Mouse (Mus musculus) intestine, embryonic 15.5 days (tissue): Measurements from ENCODE around the gene Fam171a2. TPM values are rescaled to one million over a fixed set of nuclear protein-coding genes. Genes with fewer than 3 reads are reported as not detected.
"Not testable (repeated sequence)": the region's sequence is repeated elsewhere in the genome, so short reads cannot be mapped to it uniquely, and the experiment has no call there.

ENCODE experiments used
- ATAC-seq: fragments of 200-750 bp; cut with Nextera tagmentation; 2 replicates; pipeline ENCODE4 v1.8.0; 2017; ENCODE audit warnings: moderate TSS enrichment, moderate library complexity
- H3K27ac ChIP-seq: fragments of 300-500 bp; sonication (generic); 2 replicates; pipeline ENCODE4 v1.5.1; 2015; ENCODE audit warnings: mild to moderate bottlenecking, inconsistent platforms
- H3K27me3 ChIP-seq: fragments of 300-500 bp; sonication (generic); replicated peaks from 2 replicates; pipeline ENCODE4 v1.6.1; 2015; ENCODE audit warnings: inconsistent platforms
- H3K36me3 ChIP-seq: fragments of 300-500 bp; sonication (generic); 2 replicates; pipeline ENCODE4 v1.6.1; 2015; ENCODE audit warnings: inconsistent platforms
- H3K4me1 ChIP-seq: fragments of 300-500 bp; sonication (generic); replicated peaks from 2 replicates; pipeline ENCODE4 v1.6.1; 2015; ENCODE audit warnings: inconsistent platforms
- H3K4me2 ChIP-seq: fragments of 300-500 bp; sonication (generic); replicated peaks from 2 replicates; pipeline ENCODE4 v1.6.1; 2015; ENCODE audit warnings: mild to moderate bottlenecking, inconsistent platforms
- H3K4me3 ChIP-seq: fragments of 300-500 bp; sonication (generic); replicated peaks from 2 replicates; pipeline ENCODE4 v1.5.1; 2015; ENCODE audit warnings: inconsistent platforms
- H3K9ac ChIP-seq: fragments of 300-500 bp; sonication (generic); 2 replicates; pipeline ENCODE4 v1.6.1; 2015; ENCODE audit warnings: inconsistent platforms
- H3K9me3 ChIP-seq: fragments of 300-500 bp; sonication (generic); 2 replicates; pipeline ENCODE4 v1.6.1; 2016; ENCODE audit warnings: inconsistent platforms
- WGBS: fragments of 180-500 bp; shearing (Covaris S2); methylation state at CpG from one replicate; pipeline ENCODE4 v1.1.7; 2015; 5-methylcytosine and 5-hydroxymethylcytosine counted together
- polyA plus RNA-seq: library from polyadenylated mRNA; unstranded; fragments of >200 nt; fragmentation: Nextera tagmentation; extraction: Ambion mirVana; gene quantifications from 2 replicates; pipeline ENCODE4 v1.2.1, GENCODE M21; 2015

The Fam171a2 gene
- polyA plus RNA-seq, 1 experiment from 2014 or later: 3.2 TPM

GRCm38 (mm10) chr11:102393719-102394420 lies 53.6 kb downstream of the Fam171a2 start:
- no peak overlapping the region for H3K27ac ChIP-seq
- peak overlapping the region; percentile 87 for H3K4me2 ChIP-seq
- H3K9ac ChIP-seq: 0 out of 2 replicates have a peak overlapping the region, but pooled peaks have one; percentile 14
- ATAC-seq: peak; percentile 34
- H3K27me3 ChIP-seq: peaks cover 16% of the 10 kb centered on the region
- peaks cover 25% of the 10 kb centered on the region for H3K4me1 ChIP-seq
- H3K9me3 ChIP-seq: no peaks in the 10 kb centered on the region
- H3K4me3 ChIP-seq: peak overlapping the region; percentile 43
- WGBS: 9% methylated on average over 17 of the region's 17 CpGs
- H3K36me3 ChIP-seq: no peaks in the 10 kb centered on the region

DNA sequence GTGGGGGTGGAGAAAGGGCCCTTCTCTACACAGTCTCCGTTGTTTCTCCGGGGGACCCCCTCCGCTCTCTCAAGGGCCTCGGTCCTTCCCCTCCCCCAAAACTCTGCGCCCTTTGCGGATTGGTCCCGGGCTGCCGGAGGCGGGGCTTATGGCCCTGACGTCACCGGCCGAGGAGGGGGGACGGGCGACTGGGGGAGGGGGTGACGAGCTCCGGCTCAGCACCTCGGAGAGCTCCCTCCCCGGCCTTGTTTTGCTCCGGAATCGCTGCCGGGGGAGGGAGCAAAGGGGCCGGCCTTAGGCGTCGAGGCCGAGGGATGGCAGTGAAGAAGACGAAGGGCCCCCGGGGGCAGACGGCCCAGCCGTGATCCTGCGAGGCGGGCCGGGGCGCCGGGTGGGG lies 54.2 kb downstream of the Fam171a2 start, which contains the start of gene Rundc3a:
TSS of gene Rundc3a (plus strand) at position 166 of the 397 bp plus-strand sequence.
- Histone ChIP-seq H3K9me3 (no peaks in the 10 kb centered on the region), H3K9ac (peak within 1 kb of the TSS; percentile 14; the same call in 1 of the 2 replicates), H3K36me3 (no peaks in the 10 kb centered on the region), H3K27ac (peak within 1 kb of the TSS; percentile 27; the same call in 1 of the 2 replicates), H3K4me3 (peak within 1 kb of the TSS; percentile 43), H3K4me1 (peaks cover 24% of the 10 kb centered on the region), H3K4me2 (peak within 1 kb of the TSS; percentile 87), H3K27me3 (peaks cover 11% of the 10 kb centered on the region)
- WGBS: 0% methylated on average over 34 of the region's 34 CpGs
- ATAC-seq: peak; percentile 83

DNA sequence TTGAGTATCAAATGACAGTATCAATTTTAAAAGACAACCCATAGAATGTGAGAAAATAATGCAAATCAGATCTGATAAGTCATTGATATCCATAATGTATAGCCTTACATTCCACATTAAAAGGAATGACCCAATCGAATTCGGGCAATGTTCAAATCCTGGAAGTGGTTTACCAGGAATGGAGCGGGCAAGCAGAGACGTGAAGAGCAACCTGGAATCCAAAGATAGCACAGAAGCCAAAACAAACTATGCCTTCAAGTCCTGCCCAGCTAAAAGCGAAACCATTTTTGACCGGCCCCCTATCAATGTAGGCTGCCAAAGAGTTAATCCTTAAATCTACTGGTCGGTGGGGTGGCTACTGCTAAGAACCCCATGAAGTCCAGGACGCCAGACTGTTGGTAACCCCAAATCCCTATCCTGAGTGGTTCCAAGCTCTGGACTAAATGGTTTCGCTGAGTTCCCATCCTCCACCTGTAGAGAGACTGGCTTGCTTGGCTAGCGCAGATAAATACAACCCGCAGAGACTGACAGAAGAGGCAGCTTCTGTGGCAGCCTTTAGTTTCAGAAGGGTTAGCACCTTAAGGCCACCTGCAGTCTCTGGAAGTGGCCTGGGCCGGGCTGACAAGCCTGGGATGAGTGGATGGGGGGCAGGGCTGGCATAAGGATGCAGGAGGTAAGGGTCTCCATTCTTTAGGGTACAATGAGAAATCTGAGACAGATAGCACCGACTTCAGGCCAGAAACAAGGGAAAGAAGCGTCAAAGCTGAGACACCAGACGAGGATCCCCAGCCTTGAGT lies 54.8 kb downstream of the Fam171a2 start:
- Histone ChIP-seq H3K9ac (no peak overlapping the region; the same call in 1 of the 2 replicates), H3K4me1 (peaks cover 22% of the 10 kb centered on the region), H3K27me3 (peaks cover 6% of the 10 kb centered on the region), H3K4me2 (peak overlapping the region; percentile 87), H3K4me3 (peak overlapping the region; percentile 43), H3K27ac (peak overlapping the region; percentile 27; the same call in 1 of the 2 replicates), H3K36me3 (no peaks in the 10 kb centered on the region), H3K9me3 (no peaks in the 10 kb centered on the region)
- ATAC-seq: no peak; the same call in 1 of the 2 replicates
- 15% methylated on average over 15 of the region's 15 CpGs for WGBS

- H3K4me2 ChIP-seq, H3K36me3 ChIP-seq, ATAC-seq, H3K9ac ChIP-seq, H3K9me3 ChIP-seq, H3K27me3 ChIP-seq, H3K4me3 ChIP-seq, H3K27ac ChIP-seq: not testable (repeated sequence)
- H3K4me1 ChIP-seq: peaks cover 20% of the 10 kb centered on the region
- WGBS: 91% methylated on average over 4 of the region's 5 CpGs
Measured at GRCm38 (mm10) chr11:102389436-102389835, 58.0 kb downstream of the Fam171a2 start.

Other genes starting within 250 kb of the Fam171a2 start
- gene Hdac5, start 217.5 kb downstream of the Fam171a2 start, polyA plus RNA-seq: 54.3 and 62.8 TPM in 2 replicates
- 13.1 and 13.5 TPM in 2 replicates for gene BC030867, start 198.8 kb downstream of the Fam171a2 start, polyA plus RNA-seq
- gene Asb16, start 178.9 kb downstream of the Fam171a2 start, polyA plus RNA-seq: 0.08 TPM in 1 of 2 replicates, not detected in the other
- gene Tmub2, start 162.8 kb downstream of the Fam171a2 start, polyA plus RNA-seq: 44.3 and 48.5 TPM in 2 replicates
- 11.8 and 13.6 TPM in 2 replicates for gene Atxn7l3, start 151.1 kb downstream of the Fam171a2 start, polyA plus RNA-seq
- gene Ubtf, start 127.9 kb downstream of the Fam171a2 start, polyA plus RNA-seq: 77.8 and 80.2 TPM in 2 replicates
- gene Slc4a1, start 81.5 kb downstream of the Fam171a2 start, polyA plus RNA-seq: 15.2 and 18.0 TPM in 2 replicates
- 8.7 and 10.8 TPM in 2 replicates for gene Rundc3a, start 54.3 kb downstream of the Fam171a2 start, polyA plus RNA-seq
- 305 and 329 TPM in 2 replicates for gene Slc25a39, start 39.7 kb downstream of the Fam171a2 start, polyA plus RNA-seq
- 156 and 171 TPM in 2 replicates for gene Grn, start 17.4 kb downstream of the Fam171a2 start, polyA plus RNA-seq
- 3.3 and 5.1 TPM in 2 replicates for gene Itga2b, start 22.4 kb upstream of the Fam171a2 start, polyA plus RNA-seq
- gene Gpatch8, start 108.7 kb upstream of the Fam171a2 start, polyA plus RNA-seq: 41.7 and 43.1 TPM in 2 replicates
- gene Gm11627, start 131.8 kb upstream of the Fam171a2 start, polyA plus RNA-seq: 12.0 and 14.5 TPM in 2 replicates
- gene Fzd2, start 156.7 kb upstream of the Fam171a2 start, polyA plus RNA-seq: 15.6 and 15.9 TPM in 2 replicates
- 0.30 and 0.44 TPM in 2 replicates for gene Meioc, start 216.0 kb upstream of the Fam171a2 start, polyA plus RNA-seq